Mouse (Mus musculus) lung, postnatal 10 days (tissue): ENCODE data around the gene Pcsk1n.
"Not testable (repeated sequence)": the region's sequence is repeated elsewhere in the genome, so short reads cannot be mapped to it uniquely, and the experiment has no call there.

ENCODE experiments used
- DNase-seq: peaks from one replicate; pipeline ENCODE4 v3.0.0; 2021

Pcsk1n gene

DNA sequence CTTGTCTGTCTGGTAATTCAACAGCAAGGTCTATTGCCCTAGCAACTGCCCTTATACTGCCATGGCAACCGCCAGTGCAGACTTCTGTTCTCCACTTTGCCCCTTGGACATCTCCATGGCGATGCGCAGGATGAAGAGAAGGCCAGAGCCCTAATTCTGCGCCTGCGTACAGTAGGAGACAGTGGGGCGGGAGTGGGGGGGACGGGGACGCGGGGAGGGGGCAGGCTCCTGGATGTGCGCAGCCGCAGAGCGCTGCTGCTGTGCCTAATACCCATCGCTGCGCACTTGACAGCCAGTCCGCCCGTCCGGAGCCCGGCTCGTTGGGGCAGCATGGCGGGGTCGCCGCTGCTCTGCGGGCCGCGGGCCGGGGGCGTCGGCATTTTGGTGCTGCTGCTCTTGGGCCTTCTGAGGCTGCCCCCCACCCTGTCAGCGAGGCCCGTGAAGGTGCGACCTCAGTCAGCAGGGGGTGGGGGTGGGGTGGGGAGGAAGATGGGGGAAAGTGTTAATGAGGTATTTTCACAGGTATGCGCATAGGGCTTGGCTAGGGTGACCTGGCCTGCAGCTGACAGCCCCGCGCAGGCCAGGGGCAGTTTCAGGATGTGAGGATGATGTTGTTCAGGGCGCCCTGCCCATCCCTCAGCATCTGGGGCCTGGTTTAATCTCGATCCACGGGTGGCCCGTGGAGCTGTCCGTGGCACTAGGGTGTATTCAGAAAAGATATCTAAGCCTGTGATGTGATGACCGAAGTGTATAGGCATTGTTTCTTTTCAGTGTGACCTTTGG, at the start of gene Pcsk1n:
Gene Pcsk1n, plus strand, starts transcription at position 222 of the 783 bp plus-strand sequence.
- DNase-seq: no peak

DNA sequence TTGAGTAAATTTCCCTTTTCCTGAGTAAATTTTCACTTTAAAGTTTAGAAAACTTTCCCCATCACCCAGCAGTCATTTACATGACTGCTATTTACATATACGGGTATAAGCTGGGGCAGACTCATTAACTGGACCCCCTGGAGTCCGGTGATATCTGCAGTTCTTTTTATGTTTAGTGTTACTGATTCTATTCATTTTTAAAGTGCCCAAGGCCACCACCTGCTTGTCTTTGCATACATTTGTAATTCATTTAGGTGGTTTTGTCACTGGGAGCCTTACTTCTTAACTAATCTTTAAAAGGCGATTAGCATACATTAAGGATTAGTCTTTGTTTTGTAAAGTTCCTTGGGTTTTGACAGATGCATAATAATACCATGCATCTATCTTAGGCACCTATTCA, 49.8 kb upstream of the Pcsk1n start:
- no peak for DNase-seq

DNA sequence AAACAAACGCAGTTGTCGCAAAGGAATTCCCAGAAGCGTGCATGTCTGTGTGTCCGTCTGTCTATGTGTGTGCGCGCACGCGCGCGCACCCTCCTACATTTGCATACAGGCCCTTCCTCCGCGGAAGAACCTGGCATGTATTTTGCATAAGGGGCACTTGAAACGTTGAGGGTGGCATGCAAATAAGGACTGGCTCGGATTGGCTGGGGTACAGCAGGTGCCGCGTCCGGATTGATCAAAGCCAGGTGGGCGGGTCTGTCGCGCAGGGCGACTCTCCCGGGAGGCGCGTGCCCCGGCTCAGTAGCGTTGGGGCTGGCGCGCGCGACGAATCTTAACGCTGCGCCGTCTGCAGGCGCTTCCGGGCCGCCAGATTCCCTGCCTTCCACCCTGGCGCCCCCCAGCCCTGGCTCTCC, 41.6 kb upstream of the Pcsk1n start, which contains the start of gene Pim2:
Gene Pim2, plus strand, starts transcription at position 256 of the 413 bp plus-strand sequence.
- DNase-seq: peak; percentile 86

DNA sequence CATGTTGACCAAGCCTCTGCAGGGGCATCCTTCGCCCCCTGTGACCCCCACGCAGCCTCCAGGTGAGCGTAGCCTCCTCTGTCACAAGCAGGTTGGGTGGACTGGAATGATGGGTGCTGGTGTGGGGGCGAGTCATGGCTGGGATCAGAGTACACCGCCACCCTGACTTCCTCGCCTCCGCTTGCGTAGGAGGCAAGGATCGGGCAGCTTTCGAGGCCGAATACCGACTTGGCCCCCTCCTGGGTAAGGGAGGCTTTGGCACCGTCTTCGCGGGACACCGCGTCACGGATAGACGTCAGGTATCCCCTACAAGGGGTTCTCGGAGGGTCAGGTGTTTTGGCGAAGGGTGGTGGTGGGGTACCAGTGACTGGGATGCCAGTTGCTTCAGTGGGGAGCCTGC, 41.1 kb upstream of the Pcsk1n start:
- DNase-seq: no peak

DNA sequence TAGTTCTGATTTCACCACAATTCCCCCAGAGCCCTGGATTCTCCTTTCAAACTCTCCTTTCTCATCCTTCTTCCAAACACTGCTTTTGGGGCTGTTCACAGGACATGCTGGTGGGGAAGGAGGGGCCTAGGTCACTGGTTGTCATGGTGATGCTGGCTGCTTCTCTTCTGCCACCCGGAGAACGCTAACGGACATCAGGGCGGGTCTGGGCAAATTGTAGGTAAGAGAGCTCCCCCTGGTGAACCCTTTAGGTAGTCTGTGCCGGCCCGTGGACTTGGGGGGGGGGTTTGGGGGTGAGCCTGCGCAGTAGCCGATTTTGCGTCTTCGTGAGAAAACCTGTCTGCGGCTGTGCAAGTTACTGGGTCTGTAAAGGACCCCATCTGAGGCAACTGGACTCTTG, 39.8 kb upstream of the Pcsk1n start:
- DNase-seq: peak; percentile 83

DNA sequence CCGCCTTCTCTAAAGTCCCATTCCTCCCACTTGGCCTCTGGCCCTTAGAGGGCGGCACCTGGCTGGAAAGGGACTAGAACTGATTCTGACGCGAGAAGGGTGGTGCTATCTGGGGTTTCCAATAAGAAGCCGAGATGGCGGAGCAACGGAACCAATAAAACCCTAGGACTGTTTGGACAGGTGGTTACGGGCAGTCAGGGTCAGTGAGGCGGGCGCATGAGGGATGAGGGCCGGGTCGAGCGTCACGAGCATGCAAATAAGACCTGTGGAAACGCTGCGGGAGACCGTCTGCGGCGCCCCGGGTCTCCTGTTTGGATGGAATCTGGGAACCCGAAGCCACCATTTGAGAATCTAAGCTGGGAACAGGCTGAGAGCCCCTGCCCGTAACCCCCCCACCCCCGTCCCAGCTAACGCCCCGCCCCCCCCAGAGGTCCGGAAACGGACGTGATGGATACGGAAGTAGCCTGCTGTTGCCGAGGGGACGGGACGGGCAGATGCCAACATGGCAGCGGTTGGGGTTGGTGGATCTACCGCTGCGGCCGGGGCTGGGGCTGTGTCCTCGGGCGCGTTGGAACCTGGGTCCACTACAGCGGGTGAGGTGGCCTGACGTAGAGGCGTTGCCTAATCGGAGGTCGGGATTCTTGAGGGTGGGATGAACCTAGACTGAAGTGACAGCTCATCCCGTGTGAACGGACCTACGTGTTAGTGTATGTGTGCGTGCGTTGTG, 35.6 kb upstream of the Pcsk1n start, which contains the start of gene Slc35a2:
Gene Slc35a2, plus strand, starts transcription at position 188 of the 727 bp plus-strand sequence.
- peak; percentile 92 for DNase-seq

DNA sequence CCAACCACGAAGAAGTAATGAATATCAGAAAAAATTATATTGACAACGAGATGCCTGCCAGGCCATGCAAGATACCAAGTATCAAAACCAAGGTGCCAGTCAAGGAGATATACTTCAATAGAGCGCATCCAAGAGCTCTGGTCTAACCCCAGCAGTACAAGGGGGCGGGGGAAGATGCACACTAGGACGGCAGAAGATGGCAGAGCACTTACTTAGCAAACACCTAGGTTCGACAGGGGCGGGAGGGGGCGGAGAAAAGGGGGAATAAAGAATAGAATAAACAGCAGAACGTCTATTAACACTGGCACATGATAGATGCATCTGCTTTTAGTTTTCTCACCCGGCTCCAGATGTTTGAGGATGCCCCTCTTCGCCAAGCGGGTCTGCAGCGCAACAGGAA, 21.4 kb upstream of the Pcsk1n start:
- no peak for DNase-seq

DNA sequence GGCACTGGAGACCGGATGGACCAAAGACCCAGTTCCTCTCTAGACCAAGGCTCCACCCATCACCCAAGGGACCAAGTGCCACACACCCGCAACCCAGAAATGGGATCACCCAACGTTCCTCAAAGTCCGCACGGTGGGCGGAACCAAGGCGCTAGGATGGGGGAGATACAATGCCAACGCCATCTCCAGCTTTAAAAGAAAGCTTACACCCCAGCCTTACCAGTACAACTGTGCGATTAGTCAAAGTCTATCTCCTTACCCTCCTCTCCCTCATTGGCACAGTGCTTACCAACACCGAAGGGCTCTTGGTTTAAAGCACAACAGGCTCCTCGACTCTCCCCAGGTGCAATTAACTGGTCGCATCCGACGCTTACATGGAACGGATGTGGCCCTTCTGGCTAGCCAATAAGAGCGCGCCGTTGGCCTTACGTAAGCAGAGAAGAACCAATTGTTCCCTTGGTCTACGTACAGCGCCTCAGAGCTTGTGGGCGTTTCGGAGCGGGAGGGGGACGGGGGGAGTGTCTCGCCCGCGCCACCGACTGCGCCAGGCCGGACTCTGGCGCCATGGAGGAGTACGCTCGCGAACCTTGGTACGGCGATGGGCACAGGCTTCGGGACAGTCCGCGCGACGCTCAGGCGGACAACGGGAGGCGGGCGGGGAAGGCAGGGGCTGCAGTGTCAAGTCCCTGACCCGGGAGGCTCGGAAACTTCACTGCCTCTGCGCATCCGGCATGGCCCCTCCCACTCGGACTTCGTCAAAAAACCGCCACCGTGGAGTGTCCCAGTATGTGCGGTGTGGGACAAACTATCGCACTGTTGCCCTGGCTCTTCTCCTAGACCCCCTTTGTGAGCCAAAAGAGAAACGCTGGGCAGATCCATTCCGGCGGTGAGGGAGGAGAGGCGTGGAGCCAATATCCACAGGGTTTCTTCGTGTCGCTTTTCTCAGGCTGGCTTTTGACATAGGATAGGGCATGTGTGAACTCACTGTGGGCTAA, 20.4 kb upstream of the Pcsk1n start, which contains the start of the genes Pqbp1 and Timm17b:
Gene Pqbp1, minus strand, starts transcription at position 390 of the 995 bp plus-strand sequence.
Gene Timm17b, plus strand, starts transcription at position 478 of the 995 bp plus-strand sequence.
- DNase-seq: peak; percentile 93

DNA sequence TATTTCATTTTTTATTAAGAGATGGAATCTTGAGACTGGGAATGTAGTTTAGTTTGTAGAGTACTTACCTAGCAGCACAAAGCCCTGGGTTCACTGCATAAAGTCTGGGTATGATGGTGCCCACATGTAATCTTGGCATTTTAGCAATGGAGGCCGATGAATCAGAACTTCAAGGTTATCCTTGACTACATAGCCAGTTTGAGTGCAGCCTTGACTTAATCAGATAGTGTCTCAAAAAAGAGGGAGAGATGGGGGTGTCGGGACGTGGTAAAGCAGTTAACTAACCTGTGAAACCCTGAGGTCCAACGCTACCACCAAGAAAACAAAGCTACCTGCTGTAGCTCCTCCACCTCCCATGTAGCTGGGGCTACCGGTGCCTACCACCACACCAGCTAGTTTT, 15.2 kb upstream of the Pcsk1n start:
- no peak for DNase-seq

DNA sequence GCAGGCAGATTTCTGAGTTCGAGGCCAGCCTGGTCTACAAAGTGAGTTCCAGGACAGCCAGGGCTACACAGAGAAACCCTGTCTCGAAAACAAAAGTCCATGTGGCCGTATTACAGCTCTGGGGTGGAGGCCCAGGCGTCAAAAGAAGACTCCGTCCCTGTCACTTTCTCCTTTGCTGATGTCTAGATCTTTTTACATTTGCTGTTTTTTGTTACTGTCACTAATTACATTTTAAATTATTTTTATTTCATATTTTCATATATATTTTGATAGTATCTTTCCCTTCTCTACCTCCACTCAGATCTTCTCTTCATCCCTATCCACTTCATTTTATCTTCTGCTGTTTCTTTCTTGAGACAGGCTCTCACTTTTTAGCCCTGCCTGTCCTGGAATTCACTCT, 11.9 kb upstream of the Pcsk1n start, which contains the start of gene Gm10491:
Gene Gm10491, minus strand, starts transcription at position 101 of the 400 bp plus-strand sequence.
- no peak for DNase-seq

DNA sequence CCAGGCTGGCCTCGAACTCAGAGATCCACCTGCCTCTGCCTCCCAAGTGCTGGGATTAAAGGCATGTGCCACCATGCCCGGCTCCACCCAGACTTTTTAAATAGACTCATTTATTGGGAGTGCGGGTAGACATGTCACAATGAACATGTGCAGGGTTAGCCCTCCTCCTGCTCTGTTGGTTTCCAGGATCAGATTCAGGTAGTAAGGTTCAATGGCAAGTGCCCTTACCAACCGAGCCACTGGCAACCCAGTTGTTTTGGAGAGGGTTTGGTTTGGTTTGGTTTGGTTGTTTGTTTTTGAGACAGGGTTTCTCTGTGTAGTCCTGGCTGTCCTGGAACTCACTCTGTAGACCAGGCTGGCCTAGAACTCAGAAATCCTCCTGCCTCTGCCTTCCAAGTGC, 10.4 kb upstream of the Pcsk1n start, which contains the start of gene Gm10490:
Gene Gm10490, plus strand, starts transcription at position 301 of the 400 bp plus-strand sequence.
- not testable (repeated sequence) for DNase-seq

DNA sequence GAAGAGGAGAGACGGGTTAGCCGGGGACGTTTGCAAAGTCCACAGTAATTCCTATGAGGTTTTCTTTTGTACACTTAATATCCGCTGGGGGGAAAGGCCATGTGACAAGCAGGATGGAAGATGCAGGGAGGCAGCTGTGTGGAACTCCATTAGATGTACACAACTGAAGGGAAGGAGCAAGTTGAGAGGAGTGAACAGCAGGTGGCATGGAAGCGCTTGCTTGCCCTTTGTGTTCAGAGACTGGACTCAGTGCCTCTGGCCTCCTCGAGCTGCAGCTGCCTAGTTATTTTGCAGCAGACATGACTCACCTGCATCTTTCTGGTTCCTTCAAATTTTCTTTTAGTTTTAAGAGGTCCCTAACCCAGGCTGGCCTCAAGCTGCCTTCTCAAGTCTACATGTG, 9.1 kb upstream of the Pcsk1n start:
- DNase-seq: no peak

DNA sequence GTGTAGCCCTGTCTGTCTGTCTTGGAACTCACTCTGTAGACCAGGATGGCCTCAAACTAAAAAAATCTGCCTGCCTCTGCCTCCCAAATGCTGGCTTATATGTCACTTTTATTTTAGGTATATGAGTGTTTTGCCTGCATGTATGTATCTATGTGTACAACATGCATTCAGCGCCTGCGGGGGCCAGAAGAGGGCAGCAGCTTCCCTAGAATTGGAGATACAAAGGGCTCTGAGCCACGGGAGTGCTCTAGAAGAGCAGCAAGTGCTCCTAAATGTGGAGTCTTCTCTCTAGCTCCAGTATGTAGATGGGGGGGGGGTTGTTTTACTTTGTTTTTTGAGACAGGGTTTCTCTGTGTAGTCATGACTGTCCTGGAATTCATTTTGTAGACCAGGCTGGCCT, 4.0 kb upstream of the Pcsk1n start:
- DNase-seq: peak; percentile 28

DNA sequence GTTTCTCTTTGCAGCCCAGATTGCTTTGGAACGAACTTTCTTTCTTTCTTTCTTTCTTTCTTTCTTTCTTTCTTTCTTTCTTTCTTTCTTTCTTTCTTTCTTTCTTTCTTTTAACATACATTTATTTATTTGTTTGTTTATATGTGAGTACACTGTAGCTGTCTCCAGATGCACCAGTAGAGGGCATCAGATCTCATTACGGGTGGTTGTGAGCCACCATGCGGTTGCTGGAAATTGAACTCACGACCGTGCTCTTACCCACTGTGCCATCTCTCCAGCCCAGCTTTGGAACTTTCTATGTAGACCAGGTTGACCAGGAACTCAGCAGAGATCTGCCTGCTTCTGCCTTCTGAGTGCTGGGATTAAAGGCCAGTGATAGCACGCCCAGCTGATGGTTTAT, 1.7 kb upstream of the Pcsk1n start:
- not testable (repeated sequence) for DNase-seq

DNA sequence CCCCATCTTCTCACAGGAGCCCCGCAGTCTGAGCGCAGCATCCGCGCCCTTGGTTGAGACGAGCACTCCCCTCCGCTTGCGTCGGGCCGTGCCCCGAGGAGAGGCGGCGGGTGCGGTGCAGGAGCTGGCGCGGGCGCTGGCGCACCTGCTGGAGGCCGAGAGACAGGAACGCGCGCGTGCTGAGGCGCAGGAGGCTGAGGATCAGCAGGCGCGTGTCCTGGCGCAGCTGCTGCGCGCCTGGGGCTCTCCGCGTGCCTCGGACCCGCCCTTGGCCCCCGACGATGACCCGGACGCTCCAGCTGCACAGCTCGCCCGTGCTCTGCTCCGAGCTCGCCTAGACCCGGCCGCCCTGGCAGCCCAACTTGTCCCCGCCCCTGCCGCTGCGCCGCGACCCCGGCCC, 2.4 kb downstream of the Pcsk1n start:
- no peak for DNase-seq

DNA sequence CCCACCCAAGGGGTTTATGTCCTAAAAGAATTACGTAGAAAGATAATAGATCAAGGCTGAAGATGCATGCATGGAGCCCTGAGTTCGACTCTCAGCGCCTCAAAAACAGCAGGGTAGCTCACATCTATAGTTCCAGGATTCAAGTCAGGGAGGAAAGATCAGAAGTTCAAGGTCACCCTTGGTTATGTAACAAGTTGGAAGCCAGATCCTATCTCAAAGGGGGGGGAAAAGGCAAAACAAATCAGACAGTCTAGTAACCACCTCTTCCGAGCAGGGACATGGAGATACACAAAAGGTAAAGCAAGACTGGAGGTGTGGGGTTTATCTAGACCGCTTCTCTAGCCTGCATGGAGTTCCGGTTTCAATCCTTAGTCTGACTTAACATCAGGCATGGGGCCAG, 6.6 kb downstream of the Pcsk1n start:
- no peak for DNase-seq

DNA sequence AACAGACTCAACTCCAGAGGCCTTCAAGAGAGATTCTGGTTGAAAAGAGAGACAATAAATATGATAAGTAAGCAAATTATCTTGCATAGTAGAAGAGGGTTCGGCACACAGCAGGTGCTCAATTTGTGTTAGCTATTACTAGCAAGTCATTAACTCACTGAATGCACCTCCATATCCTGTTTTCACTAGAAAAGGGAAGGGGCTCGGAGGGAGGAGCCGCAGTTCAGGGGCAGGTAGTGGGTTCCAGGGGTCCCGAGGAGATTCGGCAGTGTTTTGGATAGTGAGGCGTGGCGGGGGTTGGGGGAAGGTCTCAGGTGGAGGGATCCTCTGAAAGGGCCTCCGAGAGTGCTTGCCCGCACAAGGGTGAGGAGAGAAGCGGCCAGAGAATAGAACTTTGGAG, 7.5 kb downstream of the Pcsk1n start:
- DNase-seq: no peak

DNA sequence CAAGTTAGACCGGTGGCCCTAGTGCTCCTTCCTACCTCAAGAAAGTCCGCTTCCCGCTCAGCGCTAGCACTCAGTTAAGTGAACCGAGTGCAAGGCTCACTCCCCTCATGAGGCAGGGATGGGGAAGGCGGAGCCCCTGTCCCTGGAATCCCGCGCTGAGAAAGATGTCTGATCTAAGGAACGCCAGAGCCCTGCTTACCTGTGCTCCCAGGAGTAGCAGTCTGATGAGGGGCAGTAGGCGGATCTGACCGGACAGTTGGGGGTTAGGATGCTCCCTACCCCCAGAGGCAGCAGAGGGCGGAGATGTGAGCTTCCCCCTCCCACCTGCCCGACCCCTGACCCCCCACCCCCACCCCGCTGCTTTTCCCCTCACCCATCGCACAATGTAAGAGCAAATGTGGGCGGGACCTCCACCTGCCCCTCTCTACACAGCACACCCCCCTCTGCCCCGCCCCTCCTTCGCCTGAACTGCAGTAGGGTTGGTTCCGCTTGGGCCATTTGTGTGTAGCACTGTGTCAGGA, 8.7 kb downstream of the Pcsk1n start, which contains the start of gene Eras:
Gene Eras, minus strand, starts transcription at position 338 of the 521 bp plus-strand sequence.
- no peak for DNase-seq

DNA sequence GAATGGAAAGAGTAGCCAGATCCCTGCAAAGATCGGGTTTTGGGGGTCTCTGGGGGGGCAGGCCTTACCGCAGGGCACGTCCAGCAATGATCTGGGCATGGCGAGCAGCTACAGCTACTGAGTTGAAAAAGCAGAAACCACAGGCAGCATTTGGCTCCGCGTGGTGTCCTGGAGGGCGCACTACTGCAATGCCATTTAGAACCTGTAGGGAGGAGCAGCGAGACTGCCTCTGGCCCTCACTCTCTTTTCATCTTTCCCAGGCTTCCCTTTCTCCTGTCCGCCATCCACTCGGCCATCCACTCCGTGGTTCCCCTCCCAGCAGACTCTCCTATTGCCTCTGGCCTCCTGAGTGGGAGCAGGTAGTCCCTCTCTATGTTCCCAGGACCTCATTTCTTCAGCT, 17.3 kb downstream of the Pcsk1n start:
- no peak for DNase-seq

DNA sequence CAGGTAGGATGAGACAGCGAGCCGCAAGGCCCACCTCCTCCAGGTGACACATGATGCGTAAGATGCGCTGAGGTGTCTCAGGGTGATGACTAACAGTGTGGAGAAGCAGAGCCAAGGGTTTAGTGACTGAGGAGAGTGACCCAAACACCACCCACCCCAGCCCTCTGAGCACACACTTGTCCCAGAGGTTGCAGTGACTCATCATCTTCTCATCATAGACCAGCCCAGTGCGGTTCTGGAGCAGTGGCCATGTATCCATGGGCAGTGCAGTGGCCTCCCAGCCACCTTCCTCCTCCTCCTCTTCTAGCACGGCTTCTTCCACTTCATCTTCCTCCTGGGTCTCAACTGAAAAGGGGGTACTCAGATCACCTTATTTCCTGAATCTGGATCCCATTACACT, 18.0 kb downstream of the Pcsk1n start:
- no peak for DNase-seq

DNA sequence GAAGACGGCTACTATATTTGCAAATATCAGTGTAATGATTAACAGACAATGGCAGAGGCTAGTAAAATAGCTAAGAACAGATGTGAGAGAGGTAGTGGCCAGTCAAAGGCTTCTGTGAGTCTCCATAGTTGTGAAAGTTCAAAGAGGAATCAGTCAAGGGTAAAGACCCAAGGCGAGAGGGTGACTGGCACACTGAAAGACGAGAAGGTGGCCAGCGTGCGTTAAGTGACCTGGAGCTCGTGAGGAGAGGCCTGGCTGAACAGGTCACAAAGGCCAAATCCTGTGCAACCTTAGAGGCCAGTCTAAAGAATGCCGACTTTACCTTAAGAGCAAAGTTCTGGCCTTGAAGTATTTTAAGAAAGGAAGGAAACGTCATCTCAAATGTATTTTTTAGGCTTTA, 26.0 kb downstream of the Pcsk1n start:
- no peak for DNase-seq
